Mouse (Mus musculus) kidney, embryonic 15.5 days (tissue): ENCODE results near the gene Cmtm2a. TPM values are rescaled to one million over a fixed set of nuclear protein-coding genes. Genes with fewer than 3 reads are reported as not detected.
"Not testable (repeated sequence)": the region's sequence is repeated elsewhere in the genome, so short reads cannot be mapped to it uniquely, and the experiment has no call there.

Experiments
- ATAC-seq: fragments of 200-750 bp; cut with Nextera tagmentation; replicated peaks from 2 replicates; pipeline ENCODE4 v1.8.0; 2017; ENCODE audit warnings: moderate TSS enrichment; ENCODE audit not compliant: low FRiP score
- H3K27ac ChIP-seq: fragments of 300-500 bp; sonication (generic); 2 replicates; pipeline ENCODE4 v1.5.1; 2015; ENCODE audit warnings: mild to moderate bottlenecking, inconsistent platforms
- H3K27me3 ChIP-seq: fragments of 300-500 bp; sonication (generic); 2 replicates; pipeline ENCODE4 v1.6.1; 2015; ENCODE audit warnings: inconsistent platforms
- H3K36me3 ChIP-seq: fragments of 300-500 bp; sonication (generic); 2 replicates; pipeline ENCODE4 v1.6.1; 2015; ENCODE audit warnings: inconsistent platforms
- H3K4me1 ChIP-seq: fragments of 300-500 bp; sonication (generic); 2 replicates; pipeline ENCODE4 v1.6.1; 2015; ENCODE audit warnings: inconsistent platforms
- H3K4me2 ChIP-seq: fragments of 300-500 bp; sonication (generic); 2 replicates; pipeline ENCODE4 v1.6.1; 2015; ENCODE audit warnings: moderate library complexity, mild to moderate bottlenecking, inconsistent platforms
- H3K4me3 ChIP-seq: fragments of 300-500 bp; sonication (generic); replicated peaks from 2 replicates; pipeline ENCODE4 v1.5.1; 2015; ENCODE audit warnings: mild to moderate bottlenecking, inconsistent platforms
- H3K9ac ChIP-seq: fragments of 300-500 bp; sonication (generic); 2 replicates; pipeline ENCODE4 v1.6.1; 2015; ENCODE audit warnings: mild to moderate bottlenecking, inconsistent platforms
- H3K9me3 ChIP-seq: fragments of 300-500 bp; sonication (generic); replicated peaks from 2 replicates; pipeline ENCODE4 v1.6.1; 2016; ENCODE audit warnings: inconsistent platforms
- WGBS: fragments of 180-500 bp; shearing (Covaris S2); methylation state at CpG from one replicate; pipeline ENCODE4 v1.1.7; 2015; ENCODE audit warnings: mixed read lengths; 5-methylcytosine and 5-hydroxymethylcytosine counted together
- polyA plus RNA-seq: library from polyadenylated mRNA; unstranded; fragments of >200 nt; fragmentation: Nextera tagmentation; extraction: Ambion mirVana; gene quantifications from 2 replicates; pipeline ENCODE4 v1.2.1, GENCODE M21; 2015

The Cmtm2a gene
- polyA plus RNA-seq, 1 experiment from 2014 or later: not detected

GRCm38 (mm10) chr8:104268368-104268767, 24.6 kb downstream of the Cmtm2a start:
- Histone ChIP-seq H3K4me2 (no peak overlapping the region), H3K9me3 (no peaks in the 10 kb centered on the region), H3K36me3 (peaks cover 16% of the 10 kb centered on the region), H3K27ac (no peak overlapping the region), H3K4me1 (no peaks in the 10 kb centered on the region), H3K9ac (no peak overlapping the region), H3K4me3 (no peak overlapping the region), H3K27me3 (no peaks in the 10 kb centered on the region)
- no peak for ATAC-seq

- peaks cover 38% of the 10 kb centered on the region for H3K36me3 ChIP-seq
- not testable (repeated sequence) for H3K4me2 ChIP-seq, H3K27me3 ChIP-seq, H3K27ac ChIP-seq, H3K9ac ChIP-seq, H3K9me3 ChIP-seq, H3K4me3 ChIP-seq, H3K4me1 ChIP-seq, ATAC-seq
- WGBS: 96% methylated on average over 22 of the region's 22 CpGs
Measured at GRCm38 (mm10) chr8:104264271-104264935, 28.6 kb downstream of the Cmtm2a start.

DNA sequence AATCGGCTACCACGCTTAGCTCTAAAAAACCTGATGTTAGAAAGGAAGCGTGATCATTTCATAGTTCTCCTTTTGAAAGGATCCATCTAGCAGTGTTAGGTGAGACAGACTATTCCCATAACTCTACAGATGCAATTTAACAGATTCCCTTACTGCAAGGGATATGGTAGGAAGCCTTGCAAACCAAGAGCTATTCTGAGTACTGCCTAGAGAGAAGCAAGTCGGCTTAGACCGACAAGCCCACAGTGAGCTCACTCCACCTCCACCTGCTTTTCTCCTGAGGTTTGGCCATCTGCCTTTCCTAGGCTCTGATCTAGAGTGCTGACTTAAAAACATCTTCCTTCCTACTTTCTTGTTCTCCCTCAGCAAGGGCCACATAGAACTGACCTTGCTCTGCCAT, 31.2 kb downstream of the Cmtm2a start:
- ATAC-seq: not testable (repeated sequence)

GRCm38 (mm10) chr8:104253016-104253415, 40.0 kb downstream of the Cmtm2a start:
- no peak overlapping the region for H3K27ac ChIP-seq
- H3K9me3 ChIP-seq: no peaks in the 10 kb centered on the region
- H3K36me3 ChIP-seq: peaks cover 11% of the 10 kb centered on the region
- H3K9ac ChIP-seq: no peak overlapping the region
- no peak for ATAC-seq
- WGBS: 89% methylated on average over 3 of the region's 3 CpGs
- peaks cover 17% of the 10 kb centered on the region for H3K4me1 ChIP-seq
- no peaks in the 10 kb centered on the region for H3K27me3 ChIP-seq
- no peak overlapping the region for H3K4me2 ChIP-seq
- H3K4me3 ChIP-seq: no peak overlapping the region

More for the DNA sequence above, 31.2 kb downstream of the Cmtm2a start:
- not testable (repeated sequence) for H3K27me3 ChIP-seq, H3K9ac ChIP-seq, H3K4me2 ChIP-seq, H3K27ac ChIP-seq, H3K9me3 ChIP-seq, H3K4me3 ChIP-seq, H3K4me1 ChIP-seq
- H3K36me3 ChIP-seq: peaks cover 63% of the 10 kb centered on the region
- 94% methylated on average over 5 of the region's 5 CpGs for WGBS

GRCm38 (mm10) chr8:104251461-104251860, 41.5 kb downstream of the Cmtm2a start:
- Histone ChIP-seq H3K27ac (peak overlapping the region; percentile 93), H3K9me3 (no peaks in the 10 kb centered on the region), H3K4me3 (peak overlapping the region; percentile 80), H3K36me3 (no peaks in the 10 kb centered on the region), H3K9ac (peak overlapping the region; percentile 71), H3K4me2 (peak overlapping the region; percentile 84), H3K27me3 (no peaks in the 10 kb centered on the region), H3K4me1 (peaks cover 32% of the 10 kb centered on the region)
- peak; percentile 38 for ATAC-seq
- WGBS: under 1% methylated on average over 7 of the region's 7 CpGs

GRCm38 (mm10) chr8:104250439-104251367, 42.3 kb downstream of the Cmtm2a start, which contains the start of gene Cklf:
Cklf (plus strand) TSS chr8:104250861.
- H3K27ac ChIP-seq: peak within 1 kb of the TSS; percentile 93
- no peaks in the 10 kb centered on the region for H3K27me3 ChIP-seq
- WGBS: 4% methylated on average over 41 of the region's 41 CpGs
- H3K4me2 ChIP-seq: peak within 1 kb of the TSS; percentile 84
- no peaks in the 10 kb centered on the region; the same call in 1 of the 2 replicates for H3K36me3 ChIP-seq
- no peaks in the 10 kb centered on the region for H3K9me3 ChIP-seq
- peak; percentile 89 for ATAC-seq
- H3K9ac ChIP-seq: peak within 1 kb of the TSS; percentile 71
- H3K4me3 ChIP-seq: peak within 1 kb of the TSS; percentile 80
- peaks cover 35% of the 10 kb centered on the region for H3K4me1 ChIP-seq

- Histone ChIP-seq H3K36me3 (peaks cover 8% of the 10 kb centered on the region), H3K4me1 (peaks cover 35% of the 10 kb centered on the region), H3K4me3 (no peak overlapping the region), H3K9me3 (no peaks in the 10 kb centered on the region), H3K4me2 (no peak overlapping the region), H3K27ac (no peak overlapping the region), H3K9ac (no peak overlapping the region), H3K27me3 (no peaks in the 10 kb centered on the region)
- 87% methylated on average over 7 of the region's 7 CpGs for WGBS
- ATAC-seq: no peak
Measured at GRCm38 (mm10) chr8:104249442-104249996, 43.5 kb downstream of the Cmtm2a start.

DNA sequence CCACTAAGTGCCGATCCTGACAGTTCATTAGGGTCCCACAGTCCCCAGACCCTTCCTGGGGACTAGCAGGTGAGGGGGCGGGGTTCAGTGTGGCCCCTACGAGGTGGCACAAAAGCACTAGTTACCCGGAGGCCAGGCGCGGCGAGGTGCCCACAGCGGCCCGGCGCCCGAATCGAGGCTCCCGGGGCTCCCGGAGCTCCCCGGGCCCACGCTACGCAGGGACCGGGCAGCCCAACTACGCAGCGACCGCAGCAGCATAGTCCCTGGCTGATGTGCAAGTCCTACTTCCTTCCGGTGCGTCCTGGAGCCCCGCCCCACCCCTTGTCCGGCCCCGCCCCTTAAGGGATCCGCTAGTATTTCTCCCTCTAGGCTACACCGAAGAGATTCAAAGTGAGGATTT, 44.7 kb downstream of the Cmtm2a start, which contains the start of gene Tk2:
TSS of gene Tk2 (minus strand) at position 283 of the 400 bp plus-strand sequence.
- peak; percentile 85 for ATAC-seq
- no peaks in the 10 kb centered on the region for H3K27me3 ChIP-seq
- peaks cover 10% of the 10 kb centered on the region for H3K36me3 ChIP-seq
- peak within 1 kb of the TSS; percentile 88 for H3K9ac ChIP-seq
- H3K9me3 ChIP-seq: no peaks in the 10 kb centered on the region
- H3K4me2 ChIP-seq: peak within 1 kb of the TSS; percentile 86
- H3K4me1 ChIP-seq: peaks cover 35% of the 10 kb centered on the region
- no peak within 1 kb of the TSS; the same call in 1 of the 2 replicates for H3K27ac ChIP-seq
- under 1% methylated on average over 28 of the region's 28 CpGs for WGBS
- peak within 1 kb of the TSS; percentile 97 for H3K4me3 ChIP-seq

GRCm38 (mm10) chr8:104247908-104248275, 45.1 kb downstream of the Cmtm2a start:
- Histone ChIP-seq H3K9me3 (no peaks in the 10 kb centered on the region), H3K4me3 (peak overlapping the region; percentile 97), H3K4me2 (peak overlapping the region; percentile 86), H3K27me3 (no peaks in the 10 kb centered on the region), H3K27ac (no peak overlapping the region; the same call in 1 of the 2 replicates), H3K36me3 (peaks cover 14% of the 10 kb centered on the region), H3K4me1 (peaks cover 35% of the 10 kb centered on the region), H3K9ac (peak overlapping the region; percentile 88)
- 3% methylated on average over 11 of the region's 11 CpGs for WGBS
- ATAC-seq: 0 out of 2 replicates have a peak, but pooled peaks have one; percentile 1

- Histone ChIP-seq H3K4me2 (peak overlapping the region; percentile 86), H3K4me3 (peak overlapping the region; percentile 97), H3K27ac (0 out of 2 replicates have a peak overlapping the region, but pooled peaks have one; percentile 23), H3K36me3 (peaks cover 20% of the 10 kb centered on the region), H3K9ac (peak overlapping the region; percentile 88), H3K27me3 (no peaks in the 10 kb centered on the region), H3K9me3 (no peaks in the 10 kb centered on the region), H3K4me1 (peaks cover 35% of the 10 kb centered on the region)
- WGBS: 60% methylated on average over 22 of the region's 22 CpGs
- no peak for ATAC-seq
Measured at GRCm38 (mm10) chr8:104247054-104247907, 45.7 kb downstream of the Cmtm2a start.

DNA sequence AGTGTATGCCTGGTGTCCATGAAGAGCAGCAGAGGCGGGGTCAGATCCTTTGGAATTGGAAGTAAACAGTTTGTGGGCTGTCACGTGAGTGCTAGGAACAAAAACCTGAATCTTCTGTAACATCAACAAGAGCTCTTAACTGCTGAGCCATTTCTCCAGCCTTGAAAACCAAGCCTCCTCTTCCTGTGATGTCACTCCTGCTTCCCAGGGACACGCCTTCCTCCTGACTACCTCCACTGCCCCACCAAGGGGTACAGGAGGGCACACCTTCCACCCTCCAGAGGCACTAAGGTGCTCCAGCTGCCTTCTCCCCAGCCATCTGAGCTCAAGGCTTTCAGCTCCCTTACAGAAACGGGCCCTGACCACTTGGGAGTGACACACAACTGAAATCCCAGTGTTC, 46.4 kb downstream of the Cmtm2a start:
- 0 out of 2 replicates have a peak overlapping the region, but pooled peaks have one; percentile 86 for H3K4me2 ChIP-seq

More for the DNA sequence above, 46.4 kb downstream of the Cmtm2a start:
- 70% methylated on average over 4 of the region's 4 CpGs for WGBS
- peaks cover 27% of the 10 kb centered on the region for H3K36me3 ChIP-seq
- no peak for ATAC-seq
- H3K27me3 ChIP-seq: no peaks in the 10 kb centered on the region
- H3K9me3 ChIP-seq: no peaks in the 10 kb centered on the region
- H3K4me1 ChIP-seq: peaks cover 30% of the 10 kb centered on the region
- no peak overlapping the region for H3K4me3 ChIP-seq
- H3K27ac ChIP-seq: 0 out of 2 replicates have a peak overlapping the region, but pooled peaks have one; percentile 23
- no peak overlapping the region for H3K9ac ChIP-seq
